ENCODE assay signal across 8 mouse cellular contexts in the genomic region with DNA sequence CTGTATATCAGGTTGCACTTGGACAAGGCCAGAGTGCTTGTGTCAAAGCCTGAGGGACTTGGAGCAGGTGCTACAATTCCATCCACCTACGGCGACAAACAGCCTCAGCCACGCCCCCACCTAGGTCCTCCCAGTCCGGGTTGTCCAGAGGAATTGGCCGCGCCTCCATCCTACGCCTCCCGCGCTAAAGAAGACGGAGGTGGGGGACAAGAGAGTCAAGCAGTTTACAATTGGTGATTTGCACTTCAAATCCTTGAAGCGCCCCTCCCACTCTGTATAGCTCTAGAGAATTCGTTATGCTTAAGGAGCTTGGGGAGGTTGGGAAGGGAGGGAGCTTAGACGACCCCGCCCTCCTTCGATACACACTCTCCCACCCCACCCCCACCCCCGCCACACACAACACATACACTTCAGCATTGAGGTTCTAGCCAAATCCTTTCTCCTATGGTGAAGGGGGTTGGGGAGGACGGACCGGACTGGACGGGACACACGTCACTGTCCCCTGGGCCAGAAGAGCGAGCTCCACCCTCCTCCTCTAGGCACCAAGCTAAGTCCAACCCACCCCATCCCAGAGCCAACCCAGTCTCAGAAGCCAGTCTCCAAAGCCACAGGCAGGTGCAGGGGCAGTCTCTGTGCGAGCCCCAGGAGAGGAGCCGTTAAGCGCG. TPM values are rescaled to one million over a fixed set of nuclear protein-coding genes. Genes with fewer than 3 reads are reported as not detected.
DNase-seq lines count a peak whose midpoint lies in the region; ATAC-seq and TF ChIP-seq lines count a peak whose summit lies in the region.

A gene (plus strand): TSS at position 582 of the 665 bp plus-strand sequence.

- DNase-seq in G1E (ENCODE audit: low spot score) = no peak
- DNase-seq in kidney, postnatal 25 days = peak; percentile 82 to 92
- peak; percentile 69 for DNase-seq in testis, postnatal 14 days (ENCODE audit: low spot score)
- no peak for DNase-seq in cerebellum, adult 9-11 months
- DNase-seq in layer of hippocampus, postnatal 36 days = no peak

- H3K4me2 ChIP-seq in heart, embryonic 16.5 days (ENCODE audit: low read depth, low read length) = peak within 1 kb of the TSS; percentile 56

- H3K27ac ChIP-seq in cortical plate, adult 2 months (ENCODE audit: insufficient read depth, low read length) = no peak within 1 kb of the TSS
- no peak within 1 kb of the TSS for H3K27ac ChIP-seq in heart, embryonic 16.5 days (ENCODE audit: low read length)

- H3K9me3 ChIP-seq in G1E (replicated peaks) = peaks cover 13% of the 10 kb centered on the region
- no peaks in the 10 kb centered on the region for H3K9me3 ChIP-seq in heart, embryonic 16.5 days (replicated peaks; ENCODE audit: control insufficient read depth, low read length)

- H3K9ac ChIP-seq in heart, embryonic 16.5 days (ENCODE audit: low read length) = peak within 1 kb of the TSS; percentile 42

- ATAC-seq in G1E (ENCODE audit: extremely low read depth, insufficient number of reproducible peaks, low FRiP score, poor library complexity, severe bottlenecking) = no peak
- ATAC-seq in heart, embryonic 16.5 days (replicated peaks; ENCODE audit: extremely low read depth, insufficient read depth, low FRiP score) = peak; percentile 33; the same call in 1 of the 2 replicates
- peak; percentile 32; the same call in 1 of the 2 replicates for ATAC-seq in megakaryocyte-erythroid progenitor cell, adult 5-6 weeks (replicated peaks; ENCODE audit: low FRiP score, low TSS enrichment, poor library complexity, severe bottlenecking)

- no peak for TF ChIP-seq POLR2A in cortical plate, adult 2 months (IDR thresholded peaks at IDR 0.05; ENCODE audit: extremely low read depth, insufficient read depth, low read length)

- peaks cover 78% of the 10 kb centered on the region for H3K4me1 ChIP-seq in G1E (ENCODE audit: insufficient read depth, low read depth, low read length)
- no peaks in the 10 kb centered on the region for H3K4me1 ChIP-seq in cortical plate, adult 2 months (ENCODE audit: control insufficient read depth, insufficient read depth, low read length)
- peaks cover 13% of the 10 kb centered on the region for H3K4me1 ChIP-seq in heart, embryonic 16.5 days (ENCODE audit: control insufficient read depth, insufficient read depth, low read length)

- WGBS in heart, embryonic 16.5 days = 2% methylated on average over 25 of the region's 25 CpGs

- no peaks in the 10 kb centered on the region for H3K36me3 ChIP-seq in G1E (replicated peaks)
- H3K36me3 ChIP-seq in heart, embryonic 16.5 days (ENCODE audit: control insufficient read depth, insufficient read depth) = no peaks in the 10 kb centered on the region

- TF ChIP-seq CTCF in G1E (IDR thresholded peaks at IDR 0.05; ENCODE audit: low read depth, low read length) = no peak
- TF ChIP-seq CTCF in cortical plate, adult 2 months (IDR thresholded peaks at IDR 0.05; ENCODE audit: extremely low read depth, insufficient read depth, low read length) = no peak

- peak within 1 kb of the TSS; percentile 40; the same call in 1 of the 2 replicates for H3K4me3 ChIP-seq in G1E (ENCODE audit: low read depth, low read length)
- H3K4me3 ChIP-seq in cortical plate, adult 2 months (ENCODE audit: insufficient read depth, low read length) = peak within 1 kb of the TSS; percentile 11; the same call in 1 of the 2 replicates
- peak within 1 kb of the TSS; percentile 37 for H3K4me3 ChIP-seq in heart, embryonic 16.5 days (ENCODE audit: low read length)

- peaks cover 28% of the 10 kb centered on the region; the same call in 1 of the 2 replicates for H3K27me3 ChIP-seq in G1E (ENCODE audit: insufficient read depth, low read length)
- H3K27me3 ChIP-seq in heart, embryonic 16.5 days (ENCODE audit: control insufficient read depth, insufficient read depth, low read length) = peaks cover 53% of the 10 kb centered on the region

RNA-seq across cellular contexts. Expression of the gene that starts here (rescaled TPM):
- total RNA-seq in G1E (2014; fragmentation: Nextera tagmentation) = not detected in 2 replicates
- not detected in 2 replicates for total RNA-seq in G1E (2017)
- polyA plus RNA-seq in G1E (2012) = 0.87 and 0.98 TPM in 2 replicates
- polyA plus RNA-seq in cortical plate, adult 2 months (2012; rRNA removed) = 0.21 and 0.23 TPM in 2 replicates
- polyA plus RNA-seq in heart, embryonic 16.5 days (2015; fragmentation: Nextera tagmentation; extraction: Ambion mirVana) = 8.0 and 32.8 TPM in 2 replicates
- not detected in 2 replicates for total RNA-seq in megakaryocyte-erythroid progenitor cell, adult 5-6 weeks (2014; fragmentation: Nextera tagmentation)
- not detected in 2 replicates for total RNA-seq in megakaryocyte-erythroid progenitor cell, adult 5-6 weeks (2017)
- under 1 TPM; 0.61 to 0.92 TPM for total RNA-seq in layer of hippocampus, postnatal 36 days (2021)

Comparison
In these comparisons a context has a peak if more than half of its experiments do, and no peak if none do; other contexts are left out.
1. Peak in ATAC-seq in megakaryocyte-erythroid progenitor cell, adult 5-6 weeks; RNA of the gene not detected or under 1 TPM.
2. DNase-seq: peak in kidney, postnatal 25 days (2 of 2) and testis, postnatal 14 days (single experiment); none in G1E (single experiment), cerebellum, adult 9-11 months (single experiment) and layer of hippocampus, postnatal 36 days (0 of 2).
3. Peak in every context shown above with its lines, with median percentiles within 50 percentile points of each other: H3K4me3 ChIP-seq.